Mouse (Mus musculus) neural tube, embryonic 14.5 days (tissue): Measurements from ENCODE around the gene Capn5. TPM values are rescaled to one million over a fixed set of nuclear protein-coding genes. Genes with fewer than 3 reads are reported as not detected.

Experiments used
- ATAC-seq: fragments of 200-750 bp; cut with Nextera tagmentation; 2 replicates; pipeline ENCODE4 v1.8.0; 2017; ENCODE audit warnings: low read depth, mild to moderate bottlenecking, moderate TSS enrichment, moderate library complexity
- H3K27ac ChIP-seq: fragments of 300-500 bp; sonication (generic); 2 replicates; pipeline ENCODE4 v1.5.1; 2014; ENCODE audit warnings: low read depth, mild to moderate bottlenecking, control low read depth, low read length, moderate library complexity, mixed read lengths
- H3K27me3 ChIP-seq: fragments of 300-500 bp; sonication (generic); 2 replicates; pipeline ENCODE4 v1.6.1; 2014; ENCODE audit warnings: low read length; ENCODE audit not compliant: control insufficient read depth, insufficient read depth
- H3K36me3 ChIP-seq: fragments of 300-500 bp; sonication (generic); 2 replicates; pipeline ENCODE4 v1.6.1; 2014; ENCODE audit warnings: low read length, mixed read lengths; ENCODE audit not compliant: control insufficient read depth, insufficient read depth
- H3K4me1 ChIP-seq: fragments of 300-500 bp; sonication (generic); 2 replicates; pipeline ENCODE4 v1.6.1; 2014; ENCODE audit warnings: low read length; ENCODE audit not compliant: control insufficient read depth, insufficient read depth
- H3K4me2 ChIP-seq: fragments of 300-500 bp; sonication (generic); 2 replicates; pipeline ENCODE4 v1.6.1; 2014; ENCODE audit warnings: mild to moderate bottlenecking, low read depth, low read length, control low read depth
- H3K4me3 ChIP-seq: fragments of 300-500 bp; sonication (generic); 2 replicates; pipeline ENCODE4 v1.5.1; 2014; ENCODE audit warnings: low read depth, low read length, control low read depth, mixed read lengths
- H3K9ac ChIP-seq: fragments of 300-500 bp; sonication (generic); replicated peaks from 2 replicates; pipeline ENCODE4 v1.6.1; 2014; ENCODE audit warnings: low read depth, mild to moderate bottlenecking, control low read depth, low read length, mixed read lengths
- H3K9me3 ChIP-seq: fragments of 300-500 bp; sonication (generic); 2 replicates; pipeline ENCODE4 v1.6.1; 2016; ENCODE audit warnings: low read length; ENCODE audit not compliant: control insufficient read depth
- WGBS: fragments of 180-500 bp; shearing (Covaris S2); extraction: QIAGEN DNeasy Blood & Tissue Kit; methylation state at CpG from one replicate; pipeline ENCODE4 v1.1.7; 2014; 5-methylcytosine and 5-hydroxymethylcytosine counted together
- polyA plus RNA-seq: library from polyadenylated mRNA; unstranded; fragments of >200 nt; fragmentation: Nextera tagmentation; extraction: Ambion mirVana; gene quantifications from 2 replicates; pipeline ENCODE4 v1.2.1, GENCODE M21; 2014

Gene Capn5
- polyA plus RNA-seq, 1 experiment from 2014 or later, result 13.7 TPM

- peak overlapping the region; percentile 48 for H3K4me2 ChIP-seq
- peak; percentile 68 for ATAC-seq
- H3K27me3 ChIP-seq, result no peaks in the 10 kb centered on the region
- H3K27ac ChIP-seq, result peak overlapping the region; percentile 30
- no peaks in the 10 kb centered on the region for H3K9me3 ChIP-seq
- 12% methylated on average over 26 of the region's 26 CpGs for WGBS
- peak overlapping the region; percentile 30; the same call in 1 of the 2 replicates for H3K9ac ChIP-seq
- peaks cover 8% of the 10 kb centered on the region for H3K4me1 ChIP-seq
- peak overlapping the region; percentile 3; the same call in 1 of the 2 replicates for H3K4me3 ChIP-seq
- H3K36me3 ChIP-seq, result no peaks in the 10 kb centered on the region
Measured at GRCm38 (mm10) chr7:98103002-98103941, 74.8 kb downstream of the Capn5 start.

GRCm38 (mm10) chr7:98102488-98102887 lies 75.6 kb downstream of the Capn5 start:
- Histone ChIP-seq H3K27me3 (no peaks in the 10 kb centered on the region), H3K4me2 (peak overlapping the region; percentile 48), H3K27ac (no peak overlapping the region), H3K9me3 (no peaks in the 10 kb centered on the region), H3K4me1 (peaks cover 8% of the 10 kb centered on the region), H3K4me3 (no peak overlapping the region), H3K36me3 (no peaks in the 10 kb centered on the region), H3K9ac (peak overlapping the region; percentile 30; the same call in 1 of the 2 replicates)
- ATAC-seq, result peak; percentile 52; the same call in 1 of the 2 replicates
- WGBS, result 95% methylated on average over 11 of the region's 11 CpGs

GRCm38 (mm10) chr7:98097557-98097956 lies 80.5 kb downstream of the Capn5 start:
- Histone ChIP-seq H3K4me1 (peaks cover 4% of the 10 kb centered on the region), H3K27ac (no peak overlapping the region), H3K4me2 (no peak overlapping the region), H3K9ac (no peak overlapping the region), H3K27me3 (no peaks in the 10 kb centered on the region), H3K4me3 (no peak overlapping the region), H3K36me3 (no peaks in the 10 kb centered on the region; the same call in 1 of the 2 replicates), H3K9me3 (no peaks in the 10 kb centered on the region)
- ATAC-seq, result no peak
- 92% methylated on average over 8 of the region's 8 CpGs for WGBS

- Histone ChIP-seq H3K4me1 (no peaks in the 10 kb centered on the region), H3K4me2 (no peak overlapping the region), H3K36me3 (no peaks in the 10 kb centered on the region; the same call in 1 of the 2 replicates), H3K27me3 (no peaks in the 10 kb centered on the region), H3K27ac (no peak overlapping the region), H3K4me3 (no peak overlapping the region), H3K9me3 (no peaks in the 10 kb centered on the region), H3K9ac (no peak overlapping the region)
- no peak for ATAC-seq
- 97% methylated on average over 4 of the region's 4 CpGs for WGBS
Measured at GRCm38 (mm10) chr7:98095852-98096251, 82.2 kb downstream of the Capn5 start.

- Histone ChIP-seq H3K9ac (no peak overlapping the region), H3K27ac (no peak overlapping the region), H3K27me3 (no peaks in the 10 kb centered on the region), H3K36me3 (no peaks in the 10 kb centered on the region), H3K4me1 (peaks cover 5% of the 10 kb centered on the region; the same call in 1 of the 2 replicates), H3K4me3 (no peak overlapping the region), H3K9me3 (no peaks in the 10 kb centered on the region), H3K4me2 (no peak overlapping the region)
- WGBS, result 54% methylated on average over 2 of the region's 2 CpGs
- no peak; the same call in 1 of the 2 replicates for ATAC-seq
Measured at GRCm38 (mm10) chr7:98086346-98086745, 91.7 kb downstream of the Capn5 start.

- no peak overlapping the region for H3K4me3 ChIP-seq
- 80% methylated on average over 7 of the region's 7 CpGs for WGBS
- H3K4me1 ChIP-seq, result peaks cover 5% of the 10 kb centered on the region; the same call in 1 of the 2 replicates
- H3K36me3 ChIP-seq, result no peaks in the 10 kb centered on the region
- no peak for ATAC-seq
- no peaks in the 10 kb centered on the region for H3K9me3 ChIP-seq
- H3K4me2 ChIP-seq, result no peak overlapping the region
- H3K27ac ChIP-seq, result no peak overlapping the region
- no peaks in the 10 kb centered on the region for H3K27me3 ChIP-seq
- no peak overlapping the region for H3K9ac ChIP-seq
Measured at GRCm38 (mm10) chr7:98085314-98085713, 92.8 kb downstream of the Capn5 start.

GRCm38 (mm10) chr7:98084541-98085293 lies 93.4 kb downstream of the Capn5 start:
- ATAC-seq, result no peak
- peaks cover 5% of the 10 kb centered on the region; the same call in 1 of the 2 replicates for H3K4me1 ChIP-seq
- no peak overlapping the region for H3K4me2 ChIP-seq
- H3K27ac ChIP-seq, result no peak overlapping the region
- WGBS, result 65% methylated on average over 12 of the region's 12 CpGs
- no peaks in the 10 kb centered on the region for H3K9me3 ChIP-seq
- no peaks in the 10 kb centered on the region for H3K36me3 ChIP-seq
- no peak overlapping the region for H3K4me3 ChIP-seq
- no peak overlapping the region for H3K9ac ChIP-seq
- no peaks in the 10 kb centered on the region for H3K27me3 ChIP-seq

GRCm38 (mm10) chr7:98082376-98082775 lies 95.7 kb downstream of the Capn5 start:
- H3K36me3 ChIP-seq, result 0 out of 2 replicates have a peak, but pooled peaks cover 3% of the 10 kb centered on the region
- no peak overlapping the region for H3K4me2 ChIP-seq
- no peak overlapping the region for H3K9ac ChIP-seq
- H3K4me3 ChIP-seq, result no peak overlapping the region
- H3K9me3 ChIP-seq, result no peaks in the 10 kb centered on the region
- 0 out of 2 replicates have a peak, but pooled peaks have one; percentile 41 for ATAC-seq
- WGBS, result 11% methylated on average over 5 of the region's 5 CpGs
- H3K4me1 ChIP-seq, result peaks cover 5% of the 10 kb centered on the region; the same call in 1 of the 2 replicates
- H3K27ac ChIP-seq, result no peak overlapping the region
- no peaks in the 10 kb centered on the region for H3K27me3 ChIP-seq
